7 mouse cellular contexts compared by ENCODE assay signal in the genomic region with DNA sequence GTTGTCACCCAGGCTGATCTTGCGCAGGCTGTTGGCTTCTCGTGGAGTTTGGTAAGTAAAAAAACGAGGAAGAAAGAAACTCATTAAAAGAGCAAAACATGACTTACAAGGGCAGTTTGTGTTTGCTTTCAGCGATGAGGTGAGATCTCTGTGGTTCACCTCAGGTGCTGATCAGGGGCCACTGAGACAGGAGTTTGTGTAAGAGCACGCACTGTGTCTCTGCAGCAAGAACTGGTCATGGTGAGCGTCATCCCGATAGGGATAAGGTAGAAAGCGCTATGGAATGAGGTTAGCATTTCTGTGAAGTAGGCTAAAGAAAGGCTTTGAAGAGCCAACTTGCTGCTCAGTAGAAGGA. TPM values are rescaled to one million over a fixed set of nuclear protein-coding genes. Genes with fewer than 3 reads are reported as not detected.
DNase-seq lines count a peak whose midpoint lies in the region; ATAC-seq lines count a peak whose summit lies in the region.

No protein-coding gene starts in this region.

- H3K4me2 ChIP-seq in limb, embryonic 15.5 days, result peak overlapping the region; percentile 73
- H3K4me2 ChIP-seq in stomach, embryonic 15.5 days, result peak overlapping the region; percentile 64

- 1% methylated on average over 8 of the region's 8 CpGs for WGBS in limb, embryonic 15.5 days
- WGBS in stomach, embryonic 15.5 days, result 0% methylated on average over 8 of the region's 8 CpGs

- peak; percentile 0 for DNase-seq in retina, adult 2 months (ENCODE audit: low read depth, low spot score)
- DNase-seq in retina, embryonic 14.5 days (ENCODE audit: low spot score), result no peak
- DNase-seq in adrenal gland, postnatal 25 days, result no peak

- peaks cover 14% of the 10 kb centered on the region for H3K36me3 ChIP-seq in erythroblast, embryonic 14.5 days (ENCODE audit: control insufficient read depth)
- 0 out of 2 replicates have a peak, but pooled peaks cover 6% of the 10 kb centered on the region for H3K36me3 ChIP-seq in limb, embryonic 15.5 days
- H3K36me3 ChIP-seq in stomach, embryonic 15.5 days, result no peaks in the 10 kb centered on the region

- peaks cover 24% of the 10 kb centered on the region for H3K4me1 ChIP-seq in erythroblast, embryonic 14.5 days (ENCODE audit: control insufficient read depth)
- H3K4me1 ChIP-seq in limb, embryonic 15.5 days, result peaks cover 6% of the 10 kb centered on the region; the same call in 1 of the 2 replicates
- H3K4me1 ChIP-seq in stomach, embryonic 15.5 days, result no peaks in the 10 kb centered on the region; the same call in 1 of the 2 replicates

- no peaks in the 10 kb centered on the region for H3K27me3 ChIP-seq in erythroblast, embryonic 14.5 days (ENCODE audit: control insufficient read depth)
- H3K27me3 ChIP-seq in limb, embryonic 15.5 days, result no peaks in the 10 kb centered on the region
- no peaks in the 10 kb centered on the region for H3K27me3 ChIP-seq in stomach, embryonic 15.5 days (replicated peaks)

- no peaks in the 10 kb centered on the region for H3K9me3 ChIP-seq in erythroblast, embryonic 14.5 days (ENCODE audit: control insufficient read depth, low read length)
- no peaks in the 10 kb centered on the region for H3K9me3 ChIP-seq in limb, embryonic 15.5 days
- H3K9me3 ChIP-seq in stomach, embryonic 15.5 days, result no peaks in the 10 kb centered on the region

- H3K4me3 ChIP-seq in erythroblast, embryonic 14.5 days (replicated peaks), result peak overlapping the region; percentile 66
- peak overlapping the region; percentile 83 for H3K4me3 ChIP-seq in limb, embryonic 15.5 days
- peak overlapping the region; percentile 90 for H3K4me3 ChIP-seq in stomach, embryonic 15.5 days (replicated peaks)

- H3K9ac ChIP-seq in limb, embryonic 15.5 days, result peak overlapping the region; percentile 65
- H3K9ac ChIP-seq in stomach, embryonic 15.5 days, result peak overlapping the region; percentile 84

- H3K27ac ChIP-seq in limb, embryonic 15.5 days, result peak overlapping the region; percentile 95
- H3K27ac ChIP-seq in stomach, embryonic 15.5 days, result peak overlapping the region; percentile 96

- no peak for ATAC-seq in limb, embryonic 15.5 days (ENCODE audit: insufficient number of reproducible peaks, low FRiP score, low TSS enrichment, low read depth)
- peak; percentile 75; the same call in 1 of the 2 replicates for ATAC-seq in stomach, embryonic 15.5 days (ENCODE audit: insufficient read depth, low FRiP score, low read depth)
- ATAC-seq in monocyte, adult 5-6 weeks (replicated peaks; ENCODE audit: insufficient number of reproducible peaks, low FRiP score, low TSS enrichment, poor library complexity, severe bottlenecking), result no peak

RNA-seq across cellular contexts. Expression of a gene that starts 0.4 kb away (rescaled TPM):
- polyA plus RNA-seq in erythroblast, embryonic 14.5 days (2012), result 0.88 and 0.96 TPM in 2 replicates
- 19.9 and 20.6 TPM in 2 replicates for polyA plus RNA-seq in limb, embryonic 15.5 days (2015; fragmentation: Nextera tagmentation; extraction: Ambion mirVana)
- 22.6 and 23.5 TPM in 2 replicates for polyA plus RNA-seq in stomach, embryonic 15.5 days (2015; fragmentation: Nextera tagmentation; extraction: Ambion mirVana)
- 7.0 to 21.0 TPM (median 18.6 TPM) in 3 replicates for total RNA-seq in monocyte, adult 5-6 weeks (2017)
- 20.4 and 20.8 TPM in 2 replicates for total RNA-seq in adrenal gland, postnatal 25 days (2021)

Comparison
In these comparisons a context has a peak if more than half of its experiments do, and no peak if none do; other contexts are left out.
1. RNA of a gene that starts 0.4 kb away (polyA plus RNA-seq): 22.6 to 23.5 TPM in stomach, embryonic 15.5 days and 19.9 to 20.6 TPM in limb, embryonic 15.5 days; 0.88 to 0.96 TPM in erythroblast, embryonic 14.5 days; every median in the first group is over 10 times any median in the second.
2. Peak in every context shown above with its lines, with median percentiles within 50 percentile points of each other: H3K4me3 ChIP-seq.